Mouse (Mus musculus): ENCODE measurements around the gene Sinhcaf.
"Not testable (repeated sequence)": the region's sequence is repeated elsewhere in the genome, so short reads cannot be mapped to it uniquely, and the experiment has no call there.

Gene Sinhcaf

DNA sequence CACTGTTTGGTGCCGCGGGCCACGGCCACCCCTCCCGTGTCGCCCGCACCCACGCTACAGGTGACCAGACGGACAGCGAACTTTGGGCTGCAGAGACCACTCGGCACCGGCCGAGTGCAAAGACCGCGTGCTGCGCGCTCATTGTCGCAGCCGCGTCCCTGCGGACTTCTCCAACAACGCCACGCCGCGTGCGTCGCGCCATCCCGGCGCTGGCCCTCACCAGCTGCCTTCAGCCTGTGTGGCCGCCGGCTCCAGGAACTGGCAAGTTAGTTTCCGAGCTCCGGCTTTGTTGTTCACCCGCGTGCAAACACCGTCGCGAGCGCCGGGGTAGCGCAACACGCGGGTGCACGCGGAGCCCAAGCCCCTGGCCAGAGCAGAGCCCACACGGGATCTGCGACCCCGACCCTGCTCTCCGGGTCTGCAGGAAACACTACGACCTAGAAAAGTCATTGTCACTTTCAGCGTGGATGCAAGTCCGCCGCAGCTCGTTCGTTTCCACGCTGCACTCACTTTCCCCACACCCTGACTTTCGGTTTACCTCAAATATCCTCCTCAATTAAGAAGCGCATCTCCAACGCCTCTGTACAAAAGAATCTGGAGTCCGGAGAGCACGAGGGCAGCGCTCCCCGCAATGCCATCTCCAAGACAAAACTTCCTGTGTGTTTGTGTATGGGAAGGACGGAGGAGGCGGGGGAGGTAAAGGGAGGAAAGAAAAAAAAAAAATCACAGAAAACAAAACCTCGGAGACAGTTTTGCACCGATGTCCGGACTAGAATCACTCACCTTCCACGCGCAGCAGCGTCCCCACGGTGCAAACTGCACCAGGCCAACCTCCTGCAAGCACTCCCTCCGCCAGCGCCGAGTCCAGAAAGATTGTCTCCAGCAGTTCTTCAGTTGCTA lies 508 bp downstream of the Sinhcaf start:
- DNase-seq (ENCODE audit: low spot score in 2 of 2): peak in 1 of 2 experiments; percentile 16

DNA sequence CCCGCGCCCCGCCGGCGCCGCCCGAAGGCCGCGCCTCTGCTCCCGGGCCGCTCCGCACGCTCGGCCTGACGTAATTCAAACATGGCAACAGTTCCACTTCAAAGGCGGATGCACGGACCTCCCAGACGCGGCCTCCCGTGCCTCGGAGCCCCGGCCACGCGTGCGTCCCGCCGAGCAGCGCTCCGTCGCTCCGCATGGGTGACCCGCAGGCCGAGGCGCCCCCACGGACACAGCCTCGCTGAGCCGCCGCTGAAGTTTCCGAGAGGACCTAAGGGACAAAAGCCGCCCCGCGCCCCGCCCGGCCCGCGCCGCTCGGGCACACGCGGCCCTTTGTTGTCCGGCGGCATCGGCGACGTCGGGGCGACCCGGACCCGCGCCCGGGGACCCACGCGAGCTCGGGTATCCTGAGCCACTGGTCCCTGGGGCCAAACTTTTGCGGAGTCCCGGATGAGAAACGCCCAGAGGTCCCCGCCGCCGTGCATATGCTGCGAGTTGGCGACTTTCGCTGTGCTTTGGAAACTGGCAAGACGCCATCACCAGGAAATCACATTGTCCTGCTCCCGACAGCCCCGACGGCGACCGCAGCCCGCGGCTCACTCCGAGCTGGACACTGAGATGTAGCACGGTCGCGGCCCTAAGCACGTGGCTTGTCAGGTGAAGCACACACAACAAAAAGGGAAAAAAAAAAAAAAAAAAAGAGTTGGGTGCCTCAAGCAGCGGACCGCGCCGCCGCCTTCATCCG lies 1.3 kb downstream of the Sinhcaf start:
- DNase-seq (ENCODE audit: low spot score in 2 of 2): peak in 1 of 2 experiments; percentile 8

- no peak for DNase-seq (ENCODE audit: low spot score in 2 of 2)
These were observed 1.9 kb downstream of the Sinhcaf start for GRCm38 (mm10) chr6:148944344-148944766.

GRCm38 (mm10) chr6:148943695-148944094 lies 2.6 kb downstream of the Sinhcaf start:
- DNase-seq (ENCODE audit: low spot score in 2 of 2): no peak

DNA sequence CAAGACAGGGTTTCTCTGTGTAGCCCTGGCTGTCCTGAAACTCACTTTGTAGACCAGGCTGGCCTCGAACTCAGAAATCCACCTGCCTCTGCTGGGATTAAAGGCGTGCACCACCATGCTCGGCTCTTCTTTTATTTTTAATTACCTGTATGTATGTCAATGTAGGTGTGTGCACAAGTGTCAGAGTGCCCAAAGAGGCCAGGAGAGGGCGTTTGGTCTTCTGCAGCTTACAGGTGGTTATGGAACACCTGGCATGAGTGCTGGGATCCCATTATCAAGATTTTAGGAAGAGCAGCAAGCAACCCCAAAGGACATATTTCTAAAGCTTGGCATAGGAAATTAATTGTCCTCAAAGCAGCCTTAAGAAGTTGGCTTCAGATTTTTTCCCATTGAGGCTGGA lies 3.9 kb downstream of the Sinhcaf start:
- no peak for DNase-seq (ENCODE audit: low spot score in 2 of 2)

GRCm38 (mm10) chr6:148941880-148942279 lies 4.4 kb downstream of the Sinhcaf start:
- no peak for DNase-seq (ENCODE audit: low spot score in 2 of 2)

- not testable (repeated sequence) for DNase-seq (ENCODE audit: low spot score in 2 of 2)
These were observed 5.9 kb downstream of the Sinhcaf start for GRCm38 (mm10) chr6:148940383-148940782.

DNA sequence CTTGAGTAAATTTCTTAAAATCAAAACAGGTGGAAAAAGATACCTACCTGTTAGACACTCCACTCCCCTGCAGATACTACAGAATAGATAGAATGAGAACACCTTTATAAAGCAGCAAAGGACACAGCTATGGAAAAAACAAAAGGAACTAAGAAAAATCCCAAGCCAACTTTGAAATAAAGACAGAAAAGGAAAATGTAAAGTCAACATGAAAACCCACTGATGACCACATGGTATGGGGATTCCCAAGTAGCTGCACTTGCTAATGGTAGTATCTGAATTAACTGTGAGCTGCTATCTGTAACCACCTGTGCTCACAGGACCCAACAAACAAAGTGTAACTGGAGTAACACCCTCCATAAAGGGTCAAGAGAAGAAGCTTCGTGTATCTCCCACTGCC lies 8.6 kb downstream of the Sinhcaf start:
- DNase-seq (ENCODE audit: low spot score in 2 of 2): no peak

DNA sequence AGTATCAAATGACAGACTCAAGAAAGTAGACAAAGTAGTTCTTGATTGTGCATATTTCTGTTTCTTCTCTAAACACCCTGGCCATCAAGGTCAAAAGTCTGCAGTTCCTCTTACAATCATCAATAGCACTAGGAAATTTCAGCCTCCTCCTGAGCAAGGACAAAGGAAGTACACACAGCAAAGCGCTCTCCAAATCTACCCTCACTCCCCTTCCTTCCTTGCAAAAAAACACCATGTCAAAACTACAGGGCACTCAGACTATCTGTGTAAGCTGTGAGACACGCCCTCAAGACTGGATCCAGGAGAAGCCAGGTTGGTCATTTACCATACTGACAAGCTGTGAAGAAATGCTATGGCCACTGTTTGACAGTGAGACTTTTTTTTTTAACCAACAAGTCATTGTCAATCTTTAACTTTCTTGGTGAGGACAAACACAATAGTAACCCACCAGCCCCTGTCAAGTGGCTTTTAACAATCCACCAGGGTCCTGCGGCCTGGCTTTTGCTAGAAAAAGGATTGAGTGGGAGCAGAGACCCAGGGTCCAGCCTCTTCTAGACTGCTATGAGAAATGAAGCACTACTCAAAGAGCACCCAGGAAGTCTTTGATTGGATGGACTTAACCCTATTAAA lies 11.2 kb downstream of the Sinhcaf start:
- DNase-seq (ENCODE audit: low spot score in 2 of 2): no peak

DNA sequence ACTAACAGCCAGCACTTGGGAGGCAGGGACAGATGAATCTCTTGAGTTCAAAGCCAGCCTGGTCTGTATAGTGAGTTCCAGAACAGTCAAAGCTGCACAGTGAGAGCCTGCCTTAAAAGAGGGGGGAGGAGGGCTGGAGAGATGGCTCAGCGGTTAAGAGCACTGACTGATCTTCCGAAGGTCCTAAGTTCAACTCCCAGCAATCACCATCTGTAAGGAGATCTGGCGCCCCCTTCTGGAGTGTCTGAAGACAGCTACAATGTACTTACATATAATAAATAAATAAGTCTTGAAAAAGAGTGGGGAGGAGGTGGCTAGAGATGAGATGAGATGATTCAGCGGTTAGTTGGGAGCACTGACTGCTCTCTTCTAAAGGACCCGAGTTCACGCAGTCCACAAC lies 15.0 kb downstream of the Sinhcaf start:
- no peak for DNase-seq (ENCODE audit: low spot score in 2 of 2)

- DNase-seq (ENCODE audit: low spot score in 2 of 2): no peak
These were observed 27.3 kb downstream of the Sinhcaf start for GRCm38 (mm10) chr6:148918841-148919398.

GRCm38 (mm10) chr6:148917672-148918071 lies 28.6 kb downstream of the Sinhcaf start:
- DNase-seq (ENCODE audit: low spot score in 2 of 2): no peak

GRCm38 (mm10) chr6:148916817-148917216 lies 29.4 kb downstream of the Sinhcaf start:
- DNase-seq (ENCODE audit: low spot score in 2 of 2): no peak

- DNase-seq (ENCODE audit: low spot score in 2 of 2): peak in 1 of 2 experiments; percentile 14
These were observed 32.3 kb downstream of the Sinhcaf start for GRCm38 (mm10) chr6:148913938-148914337.

DNA sequence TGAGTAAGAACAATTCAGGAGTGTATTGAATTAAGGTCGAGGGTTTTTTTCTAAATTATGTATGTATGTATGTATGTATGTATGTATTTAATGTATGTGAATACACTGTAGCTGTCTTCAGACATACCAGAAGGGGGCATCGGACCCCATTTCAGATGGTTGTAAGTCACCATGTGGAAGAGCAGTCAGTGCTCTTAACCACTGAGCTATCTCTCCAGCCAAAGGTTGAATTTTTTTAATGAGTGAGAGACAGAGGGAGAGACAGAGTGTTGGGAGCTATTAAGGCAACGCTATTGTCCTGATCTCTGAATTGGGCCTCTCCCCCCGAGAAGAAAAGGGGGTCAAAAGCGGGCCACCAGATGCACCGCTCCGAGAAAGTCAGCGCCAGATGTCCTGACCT lies 34.4 kb downstream of the Sinhcaf start:
- DNase-seq (ENCODE audit: low spot score in 2 of 2): not testable (repeated sequence)

- no peak for DNase-seq (ENCODE audit: low spot score in 2 of 2)
These were observed 39.3 kb downstream of the Sinhcaf start for GRCm38 (mm10) chr6:148906958-148907357.

DNA sequence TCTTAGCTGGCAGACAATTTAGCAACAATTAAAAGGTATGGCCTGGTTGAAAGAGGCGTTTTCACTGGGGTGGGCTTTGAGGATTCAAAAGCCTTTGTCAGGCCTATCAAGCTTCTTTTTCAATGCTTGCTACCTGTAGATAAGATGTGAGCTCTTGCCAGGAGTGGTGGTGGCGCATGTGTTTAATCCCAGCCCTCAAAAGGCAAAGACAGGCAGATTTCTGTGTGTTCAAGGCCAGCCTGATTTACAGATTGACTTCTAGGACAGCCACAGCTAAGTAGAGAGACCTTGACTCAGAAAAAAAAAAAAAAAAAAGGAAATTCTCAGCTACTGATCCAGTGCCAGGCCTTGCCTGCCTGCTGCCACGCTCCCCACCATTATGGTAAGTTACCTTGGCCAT lies 43.5 kb downstream of the Sinhcaf start:
- no peak for DNase-seq (ENCODE audit: low spot score in 2 of 2)

DNA sequence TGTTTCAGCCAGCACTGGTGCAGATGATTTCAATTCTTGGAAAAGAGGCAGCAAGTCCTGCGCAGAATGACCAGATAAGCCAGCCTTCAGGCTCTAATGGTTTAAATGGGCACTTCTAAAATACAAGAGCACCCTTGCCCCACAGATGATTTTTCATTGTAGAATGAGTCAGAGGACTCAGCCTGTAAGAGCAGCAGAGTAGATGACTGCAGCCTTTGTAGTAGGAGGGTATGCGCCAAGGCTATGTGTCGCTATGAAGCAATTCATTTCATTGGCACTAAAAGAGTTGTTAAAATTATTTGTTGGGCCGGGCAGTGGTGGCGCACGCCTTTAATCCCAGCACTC lies 49.8 kb downstream of the Sinhcaf start:
- no peak for DNase-seq (ENCODE audit: low spot score in 2 of 2)

DNA sequence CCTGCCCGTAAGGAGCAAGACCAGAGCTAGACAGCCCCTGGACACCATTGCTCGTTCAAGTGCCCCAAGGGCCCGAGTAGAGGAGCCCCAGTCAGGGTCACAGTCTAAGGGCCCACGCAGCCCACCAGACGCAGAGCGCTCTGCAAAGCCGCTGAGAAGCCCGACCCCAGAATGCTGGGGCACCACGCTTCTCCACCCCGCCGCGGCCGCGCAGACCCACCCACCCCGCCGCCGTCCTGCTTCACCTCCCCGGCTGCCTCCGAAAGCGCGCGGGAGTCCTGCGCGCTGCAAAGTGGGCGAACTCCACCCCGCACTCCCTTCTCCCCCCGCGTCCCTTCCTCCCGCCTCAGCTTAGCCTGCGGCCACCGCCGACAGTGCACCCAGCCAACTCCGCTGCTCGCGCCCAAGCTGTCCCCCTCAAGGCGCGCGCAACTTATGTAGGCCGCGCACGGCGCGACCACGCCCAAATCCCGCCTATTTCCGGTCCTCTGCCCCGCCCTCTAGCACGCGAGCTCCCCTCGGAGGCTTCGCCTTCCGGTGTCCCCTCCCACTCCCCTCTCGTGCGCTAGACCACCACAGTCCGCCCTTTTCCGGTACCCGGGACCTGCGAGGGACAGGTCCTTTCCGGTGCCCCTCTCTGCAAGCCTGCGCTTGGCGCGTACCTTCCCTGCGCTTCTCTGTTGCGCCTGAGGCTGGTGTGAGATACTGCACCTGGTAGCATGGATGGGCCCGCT lies 50.3 kb downstream of the Sinhcaf start, which contains the start of gene Caprin2:
Gene Caprin2, minus strand, starts transcription at position 465 of the 734 bp plus-strand sequence.
- peak; percentile 83 to 87 for DNase-seq (ENCODE audit: low spot score in 2 of 2)

- DNase-seq (ENCODE audit: low spot score in 2 of 2): peak; percentile 2
These were observed 51.1 kb downstream of the Sinhcaf start for GRCm38 (mm10) chr6:148894888-148895772.

All from right cerebral cortex, postnatal 36 days (tissue).